Mouse (Mus musculus) heart, adult 2 months (tissue): Measurements from ENCODE around the gene Car8.

ENCODE experiments used
- CTCF ChIP-seq: fragments of 200-600 bp; IDR thresholded peaks from 2 replicates; pipeline ENCODE4 v1.8.1; 2022; ENCODE audit warnings: antibody characterized with exemption, mild to moderate bottlenecking, moderate library complexity
- EP300 ChIP-seq: fragments of 200-500 bp; IDR thresholded peaks from 2 replicates; pipeline ENCODE4 v1.6.1; 2011; ENCODE audit warnings: low read depth, low read length, control low read depth; ENCODE audit not compliant: insufficient read depth
- POLR2A ChIP-seq: fragments of 200-500 bp; IDR thresholded peaks from 2 replicates; pipeline ENCODE4 v1.6.1; 2011; ENCODE audit warnings: mild to moderate bottlenecking, low read depth, low read length, control low read depth; ENCODE audit not compliant: insufficient read depth

- TF ChIP-seq CTCF (no peak), POLR2A (no peak), EP300 (no peak)
Observed at GRCm38 (mm10) chr4:8154589-8155198, 84.1 kb downstream of the Car8 start.
